Mouse (Mus musculus) gastrocnemius, postnatal 14 days (tissue): ENCODE results near the gene Pbx1. TPM values are rescaled to one million over a fixed set of nuclear protein-coding genes. Genes with fewer than 3 reads are reported as not detected.

Experiments used
- DNase-seq: peaks from one replicate; pipeline ENCODE4 v3.0.0; 2021; ENCODE audit warnings: mixed read lengths
- intact Hi-C: fragments of 180-260 bp; cut with DNase I; formaldehyde crosslinking; loops from one replicate; pipeline ENCODE4 v1.15.1; 2025; ENCODE audit warnings: low total_unique reads
- total RNA-seq, 2 experiments: library from RNA; stranded (reverse); gene quantifications; 2 replicates each; pipeline ENCODE4 v1.2.3; 2021

Pbx1 gene
- total RNA-seq, 2 experiments from 2014 or later, result 20.3 to 23.0 TPM

GRCm38 (mm10) chr1:168428255-168428654, 3.8 kb downstream of the Pbx1 start:
- no peak for DNase-seq
- intact Hi-C loops, result no loop called here

DNA sequence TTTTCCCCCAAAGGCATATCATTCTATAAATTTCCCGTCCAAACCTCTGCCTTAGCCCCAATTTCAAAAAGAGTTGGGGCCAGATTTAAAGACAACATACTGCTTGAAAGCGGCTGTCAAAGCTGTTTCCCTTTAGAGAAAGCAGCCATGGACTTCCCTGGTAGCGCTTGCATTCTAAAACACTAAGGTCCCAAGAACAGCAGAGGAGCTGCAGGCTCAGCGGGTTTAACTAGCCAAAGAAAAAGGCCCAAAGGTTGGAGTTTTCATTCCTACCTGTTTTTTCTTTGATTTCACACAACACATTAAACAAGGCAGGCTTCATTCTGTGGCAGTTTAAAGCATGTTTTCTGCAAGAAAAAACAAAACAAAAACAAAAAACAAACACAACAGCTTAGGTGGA, 4.5 kb downstream of the Pbx1 start:
- intact Hi-C loops, result no loop called here
- no peak for DNase-seq

DNA sequence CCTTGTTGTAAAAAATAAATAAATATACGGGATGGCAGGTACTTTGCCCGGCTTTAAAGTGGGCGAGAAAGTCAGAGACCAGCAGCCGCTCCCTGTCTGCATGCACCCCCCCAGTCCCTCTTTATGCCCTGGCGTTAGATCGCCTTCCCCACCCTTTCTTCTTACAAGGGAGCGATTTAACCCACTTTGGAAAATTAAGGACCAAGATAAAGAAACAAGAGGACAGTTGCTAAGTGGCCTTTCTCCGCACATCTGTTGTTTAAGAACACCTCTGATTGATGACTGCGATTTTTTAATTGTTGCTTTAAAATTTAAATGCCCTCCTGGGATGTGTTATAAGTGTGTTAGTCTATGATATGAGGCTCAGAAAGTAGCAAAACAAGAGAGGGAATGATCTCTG, 5.2 kb downstream of the Pbx1 start:
- no peak for DNase-seq
- intact Hi-C loops, result no loop called here

DNA sequence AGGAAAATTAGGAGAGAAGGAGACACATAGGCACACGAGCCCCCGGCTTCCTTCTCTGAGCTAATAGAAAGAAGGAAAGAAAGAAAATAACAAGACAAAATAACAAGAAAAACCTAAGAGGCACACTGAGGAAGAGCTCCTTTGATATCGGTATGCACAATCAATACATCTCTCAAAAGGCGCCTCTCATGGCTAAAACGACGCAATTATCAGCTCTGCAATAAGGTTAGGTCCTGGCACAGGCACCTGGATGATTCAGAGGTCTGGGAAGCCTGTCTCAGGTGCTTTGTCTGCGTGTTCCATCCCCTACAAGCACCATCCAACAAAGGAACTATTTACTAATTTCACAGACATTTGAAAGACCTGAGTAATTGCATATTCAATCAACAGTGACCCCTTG, 5.8 kb downstream of the Pbx1 start:
- intact Hi-C loops, result no loop called here

GRCm38 (mm10) chr1:168425017-168425705, 6.9 kb downstream of the Pbx1 start:
- intact Hi-C loops, result no loop called here
- DNase-seq, result no peak

More for the DNA sequence above, 5.8 kb downstream of the Pbx1 start:
- DNase-seq, result no peak

DNA sequence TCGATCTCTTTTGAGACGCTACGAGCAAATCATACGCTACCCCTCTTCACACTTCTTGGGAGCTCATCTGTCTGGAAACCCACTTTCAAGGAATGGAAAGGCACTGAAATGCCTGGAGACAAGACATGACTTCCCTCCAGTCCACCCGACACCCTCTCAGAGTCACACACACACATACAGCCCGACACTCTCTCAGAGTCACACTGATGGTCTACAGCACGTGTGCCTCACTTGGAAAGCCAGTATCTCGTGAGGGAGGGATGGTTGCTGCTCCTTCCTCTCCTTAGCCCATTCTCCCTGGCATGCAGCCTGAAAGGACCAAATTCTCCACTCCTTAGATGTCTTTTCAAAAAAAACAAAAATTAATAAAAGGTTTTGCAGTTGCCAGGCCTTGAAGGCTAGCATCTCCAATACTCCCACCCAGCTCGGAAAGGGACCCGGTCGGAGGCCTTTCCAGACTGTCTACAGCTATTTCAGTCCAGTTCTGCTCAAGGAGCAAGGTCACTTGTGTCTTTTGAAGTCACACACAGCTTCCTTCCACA, 8.6 kb downstream of the Pbx1 start:
- no peak for DNase-seq
- intact Hi-C loops, result no loop called here

GRCm38 (mm10) chr1:168418903-168419302, 13.2 kb downstream of the Pbx1 start:
- no peak for DNase-seq
- intact Hi-C loops, result no loop called here

GRCm38 (mm10) chr1:168417626-168418025, 14.4 kb downstream of the Pbx1 start:
- intact Hi-C loops, result no loop called here
- DNase-seq, result no peak

GRCm38 (mm10) chr1:168416729-168417437, 15.2 kb downstream of the Pbx1 start:
- intact Hi-C loops, result no loop called here
- no peak for DNase-seq

- no peak for DNase-seq
- intact Hi-C loops, result no loop called here
Measured at GRCm38 (mm10) chr1:168410611-168411010, 21.5 kb downstream of the Pbx1 start.

DNA sequence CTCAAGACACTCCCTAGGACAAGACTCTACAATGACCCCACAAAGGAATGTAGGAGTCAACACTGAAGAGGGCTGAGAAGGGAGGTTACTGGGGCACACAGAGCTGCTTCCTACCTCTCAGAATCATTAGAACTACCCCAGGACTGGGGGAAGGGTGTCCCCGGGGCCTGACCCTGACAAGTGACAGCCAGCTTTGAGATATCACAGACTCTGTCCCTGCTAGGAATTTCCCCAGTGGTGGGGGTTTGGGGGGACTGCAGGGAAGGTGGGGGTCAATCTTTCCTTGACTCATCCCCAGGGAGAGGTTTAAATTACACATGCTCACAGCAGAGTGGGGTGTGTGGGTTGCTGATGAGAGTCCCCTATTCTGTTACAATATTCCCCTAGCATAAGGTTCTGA, 22.0 kb downstream of the Pbx1 start:
- intact Hi-C loops, result no loop called here
- no peak for DNase-seq

DNA sequence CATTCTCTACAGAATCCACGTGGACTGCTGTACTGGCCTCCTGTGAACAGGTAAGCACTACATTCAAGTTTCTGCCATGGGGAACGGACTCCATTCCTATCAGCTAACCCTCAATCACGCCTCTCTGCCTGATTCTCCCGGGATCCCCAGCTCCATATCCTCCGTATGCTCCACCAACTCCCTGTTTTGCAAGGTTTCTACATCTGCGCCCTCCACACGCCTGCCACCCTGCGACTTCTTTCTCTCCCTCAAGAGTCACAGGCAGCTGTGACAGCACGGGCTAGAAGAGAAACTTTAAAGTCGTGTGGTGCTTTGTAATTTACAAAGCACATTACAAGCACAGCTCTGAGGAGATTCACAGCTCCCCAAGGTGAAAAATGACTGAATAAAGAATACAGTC, 23.3 kb downstream of the Pbx1 start:
- intact Hi-C loops, result no loop called here

GRCm38 (mm10) chr1:168407958-168408357, 24.1 kb downstream of the Pbx1 start:
- intact Hi-C loops, result no loop called here
- DNase-seq, result no peak

More for the DNA sequence above, 23.3 kb downstream of the Pbx1 start:
- DNase-seq, result no peak

DNA sequence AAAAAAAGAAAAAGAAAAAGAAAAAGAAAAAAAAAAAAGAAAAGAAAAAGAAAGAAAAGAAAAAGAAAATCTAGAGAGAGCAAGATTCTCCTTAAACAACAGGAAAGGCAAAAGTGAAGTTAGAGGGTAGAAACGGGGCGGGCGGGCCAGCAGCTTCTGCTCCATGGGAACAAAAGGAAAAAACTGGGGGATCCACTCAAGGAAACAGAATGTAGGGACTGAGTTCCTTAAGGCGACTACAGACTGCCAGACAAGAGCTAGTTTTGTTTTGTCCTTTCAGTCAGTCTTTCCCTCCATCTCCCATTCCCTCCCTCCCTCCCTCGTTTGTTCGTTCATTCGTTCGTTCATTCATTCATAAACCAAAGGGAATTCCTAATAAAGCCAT, 25.8 kb downstream of the Pbx1 start:
- DNase-seq, result no peak
- intact Hi-C loops, result no loop called here

- intact Hi-C loops, result no loop called here
- no peak for DNase-seq
Measured at GRCm38 (mm10) chr1:168405645-168406290, 26.3 kb downstream of the Pbx1 start.

DNA sequence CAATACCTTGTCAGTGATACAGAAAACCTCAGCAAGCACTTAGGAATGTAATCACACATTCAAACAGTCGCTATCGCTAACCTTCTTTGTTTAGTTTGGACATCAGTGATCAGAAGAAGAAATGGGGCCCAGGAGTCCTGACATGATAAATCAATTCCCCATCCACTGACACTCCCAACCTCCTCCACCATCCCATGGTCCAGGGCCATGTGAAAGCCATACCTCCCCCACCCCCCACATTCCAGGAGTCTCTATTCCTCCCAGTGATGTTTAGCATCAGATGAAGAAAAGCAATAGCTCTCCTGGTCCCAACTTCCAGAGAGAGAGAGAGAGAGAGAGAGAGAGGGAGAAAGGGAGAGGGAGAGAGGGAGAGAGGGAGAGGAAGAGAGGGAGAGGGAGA, 28.5 kb downstream of the Pbx1 start:
- intact Hi-C loops, result no loop called here

DNA sequence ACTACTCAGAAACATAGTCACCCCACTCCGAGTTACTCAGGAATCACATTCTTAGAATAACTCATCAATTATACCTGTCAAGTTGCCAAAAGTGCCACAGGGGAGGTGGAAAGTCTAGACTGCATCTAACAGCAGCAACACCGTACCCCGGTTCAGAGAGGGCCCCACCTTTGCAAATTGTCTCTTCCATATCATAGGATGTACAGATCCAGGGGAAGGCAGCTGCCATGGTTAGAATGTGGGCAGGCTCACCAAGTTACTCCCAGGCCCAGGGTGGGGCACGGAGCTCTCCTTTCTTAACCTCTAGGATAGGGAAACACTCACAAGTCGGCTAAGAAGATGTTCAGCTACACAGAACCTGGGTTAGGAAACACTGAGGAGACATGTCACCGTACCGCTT, 29.4 kb downstream of the Pbx1 start:
- DNase-seq, result no peak

More for the DNA sequence above, 28.5 kb downstream of the Pbx1 start:
- DNase-seq, result no peak

GRCm38 (mm10) chr1:168395523-168396159, 36.4 kb downstream of the Pbx1 start:
- no peak for DNase-seq
- intact Hi-C loops, result no loop called here

More for the DNA sequence above, 29.4 kb downstream of the Pbx1 start:
- intact Hi-C loops, result no loop called here

GRCm38 (mm10) chr1:168394535-168394934, 37.5 kb downstream of the Pbx1 start:
- intact Hi-C loops, result no loop called here
- DNase-seq, result no peak

GRCm38 (mm10) chr1:168393456-168393855, 38.6 kb downstream of the Pbx1 start:
- DNase-seq, result no peak
- intact Hi-C loops, result no loop called here
